Mouse (Mus musculus) lung, postnatal 0 days (tissue): Measurements from ENCODE around the gene Ap2b1.

Experiments
- CTCF ChIP-seq: IDR thresholded peaks from 2 replicates; pipeline ENCODE4 v1.5.1; 2016; ENCODE audit warnings: antibody characterized with exemption, mild to moderate bottlenecking
- EP300 ChIP-seq: IDR thresholded peaks from 2 replicates; pipeline ENCODE4 v1.6.1; 2016; ENCODE audit warnings: antibody characterized with exemption, mild to moderate bottlenecking, control low read depth

DNA sequence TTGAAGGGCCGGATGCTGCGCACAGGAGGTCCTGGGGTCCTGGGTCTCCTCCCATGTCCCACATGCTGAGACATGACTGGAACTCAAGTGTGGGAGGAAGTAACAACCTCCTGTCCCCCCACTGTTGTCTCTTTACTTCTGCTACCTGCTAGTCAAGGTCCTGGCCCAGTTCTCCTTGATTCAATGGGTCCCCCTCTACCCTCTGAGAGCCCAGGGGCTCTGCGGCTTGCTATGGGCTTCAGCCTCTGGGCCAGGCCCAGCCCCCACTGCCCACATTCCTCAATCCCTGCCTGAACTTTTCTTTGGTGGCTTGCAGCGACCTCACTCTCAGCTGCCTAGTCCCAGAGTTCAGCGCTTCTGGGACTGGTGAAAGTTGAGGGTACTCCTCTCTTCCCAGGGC lies 130.5 kb downstream of the Ap2b1 start, which contains the start of gene Gas2l2:
- TF ChIP-seq CTCF (no peak), EP300 (no peak)
